Mouse (Mus musculus) CD4-positive, CD25-positive, alpha-beta regulatory T cell, adult 4 months (primary cell): ENCODE results near the gene AC129217.1. TPM values are rescaled to one million over a fixed set of nuclear protein-coding genes. Genes with fewer than 3 reads are reported as not detected.
"Not testable (repeated sequence)": the region's sequence is repeated elsewhere in the genome, so short reads cannot be mapped to it uniquely, and the experiment has no call there.

ENCODE experiments used
- ATAC-seq: one replicate; pipeline ENCODE4 v1.8.0; 2017
- polyA plus RNA-seq, 2 experiments: library from polyadenylated mRNA; unstranded; fragments of 100-300 nt; shearing (Covaris generic); gene quantifications; one replicate each; pipeline ENCODE4 v1.2.1; 2017

Gene AC129217.1
- polyA plus RNA-seq, 2 experiments from 2014 or later = not detected

DNA sequence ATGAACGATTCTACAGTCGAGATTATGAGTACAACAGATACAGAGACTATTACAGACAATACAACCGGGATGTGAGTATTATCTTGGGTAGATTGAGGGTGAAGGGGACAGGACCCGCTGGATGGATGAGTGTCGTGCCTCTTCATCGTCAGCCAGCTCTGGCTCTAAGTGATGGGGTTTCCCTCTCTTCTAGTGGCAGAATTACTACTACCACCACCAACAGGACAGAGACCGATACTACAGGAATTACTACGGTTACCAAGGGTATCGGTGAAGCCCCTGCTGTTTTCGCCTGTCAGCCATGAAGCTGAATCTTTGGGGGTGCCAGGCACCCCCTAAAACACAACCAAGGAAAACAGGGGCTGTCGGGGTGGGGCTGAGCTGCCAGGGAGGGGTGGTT lies 1.7 kb downstream of the AC129217.1 start:
- no peak for ATAC-seq

DNA sequence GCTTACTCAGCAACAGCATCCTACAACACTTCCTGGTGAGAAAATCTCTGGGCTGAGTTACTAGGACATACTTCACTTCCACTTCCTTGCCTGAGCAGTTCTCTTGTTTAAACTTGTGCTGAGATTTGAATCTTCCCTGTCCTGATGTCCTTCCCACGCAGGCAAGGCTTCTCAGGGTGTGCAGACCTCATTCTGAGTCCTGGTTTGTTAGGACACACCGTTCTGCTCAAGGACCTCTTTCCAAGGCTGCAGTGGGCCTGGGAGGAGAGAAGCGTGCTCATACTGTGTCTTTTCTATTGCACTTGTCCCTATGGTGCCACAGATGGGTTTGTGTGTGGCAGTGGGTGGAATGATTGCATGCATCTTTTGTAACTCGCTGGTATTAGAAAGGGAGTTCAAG lies 3.4 kb downstream of the AC129217.1 start:
- ATAC-seq = no peak

DNA sequence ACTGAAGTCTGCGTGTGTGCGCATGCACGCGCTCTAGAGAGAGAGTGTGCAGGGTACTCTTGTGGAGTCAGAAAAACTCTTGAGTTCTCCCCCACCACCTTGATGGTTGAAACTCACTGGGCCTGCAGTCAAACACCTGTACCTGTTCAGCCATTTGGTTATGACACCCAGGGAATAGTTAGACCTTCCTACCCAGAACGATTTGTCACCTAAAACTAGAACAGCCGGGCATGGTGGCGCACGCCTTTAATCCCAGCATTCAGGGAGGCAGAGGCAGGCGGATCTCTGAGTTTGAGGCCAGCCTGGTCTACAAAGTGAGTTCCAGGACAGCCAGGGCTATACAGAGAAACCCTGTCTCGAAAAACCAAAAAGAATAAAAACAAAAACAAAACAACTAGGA lies 6.8 kb downstream of the AC129217.1 start:
- ATAC-seq = not testable (repeated sequence)

DNA sequence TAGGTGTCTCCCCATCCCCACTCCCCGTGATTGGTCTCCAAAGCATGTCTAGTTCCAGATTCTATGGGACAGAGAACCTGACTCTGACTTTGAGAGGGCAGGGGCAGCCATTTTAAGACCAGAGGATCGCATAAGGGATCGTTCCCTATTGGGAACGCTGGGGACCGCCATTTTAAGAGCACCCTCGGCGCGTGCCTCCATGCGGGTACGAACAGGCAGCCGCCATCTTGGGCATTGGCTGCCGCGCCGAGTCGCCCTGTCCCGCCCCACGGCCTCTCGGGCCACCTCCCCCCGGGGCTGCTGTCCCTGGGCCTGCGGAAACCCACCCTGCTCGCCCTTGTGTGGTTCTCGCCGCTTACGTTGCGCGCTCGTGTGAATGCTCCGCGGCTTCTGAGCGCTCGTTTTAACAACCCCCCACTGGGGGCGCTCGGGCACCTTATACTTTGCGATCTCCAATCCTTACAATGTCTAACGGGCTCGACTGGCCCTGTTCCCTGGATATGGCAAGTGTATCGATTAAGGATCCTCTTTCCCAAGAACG lies 7.7 kb downstream of the AC129217.1 start, which contains the start of gene Bscl2:
Gene Bscl2, plus strand, starts transcription at position 217 of the 541 bp plus-strand sequence.
- ATAC-seq = peak; percentile 79

DNA sequence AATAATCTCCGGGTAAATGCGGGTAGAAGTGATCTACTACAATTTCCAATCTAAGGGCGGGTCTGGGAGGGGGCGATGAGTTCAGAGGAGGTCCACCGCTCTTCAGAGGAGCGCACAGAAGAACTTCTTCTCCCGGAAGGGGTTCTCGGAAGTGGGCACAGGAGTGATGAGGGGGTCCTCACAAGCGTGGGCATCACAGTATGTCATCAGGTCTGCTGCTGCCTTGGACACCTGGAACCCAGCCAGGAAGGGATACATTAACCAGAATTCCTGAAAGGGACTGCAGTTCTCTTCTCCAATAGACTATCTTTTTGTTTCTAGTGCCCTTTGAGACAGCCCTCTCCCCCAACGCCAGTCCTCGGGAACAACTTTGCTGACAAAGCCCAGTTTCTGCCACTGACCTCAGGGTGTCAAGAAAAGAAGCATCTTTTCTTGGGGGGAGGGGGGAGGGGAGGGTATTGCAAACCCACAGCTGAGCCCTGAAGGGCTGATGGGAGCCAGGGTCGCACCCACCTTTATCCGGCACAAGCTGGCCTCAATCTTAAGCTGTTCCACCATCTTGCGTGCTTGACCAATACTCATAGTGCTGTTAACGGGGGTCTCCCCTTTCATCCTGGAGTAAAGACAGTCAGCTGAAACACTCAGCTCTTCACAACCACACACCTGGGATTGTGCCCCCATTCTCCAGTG lies 8.6 kb downstream of the AC129217.1 start:
- ATAC-seq = peak; percentile 14

DNA sequence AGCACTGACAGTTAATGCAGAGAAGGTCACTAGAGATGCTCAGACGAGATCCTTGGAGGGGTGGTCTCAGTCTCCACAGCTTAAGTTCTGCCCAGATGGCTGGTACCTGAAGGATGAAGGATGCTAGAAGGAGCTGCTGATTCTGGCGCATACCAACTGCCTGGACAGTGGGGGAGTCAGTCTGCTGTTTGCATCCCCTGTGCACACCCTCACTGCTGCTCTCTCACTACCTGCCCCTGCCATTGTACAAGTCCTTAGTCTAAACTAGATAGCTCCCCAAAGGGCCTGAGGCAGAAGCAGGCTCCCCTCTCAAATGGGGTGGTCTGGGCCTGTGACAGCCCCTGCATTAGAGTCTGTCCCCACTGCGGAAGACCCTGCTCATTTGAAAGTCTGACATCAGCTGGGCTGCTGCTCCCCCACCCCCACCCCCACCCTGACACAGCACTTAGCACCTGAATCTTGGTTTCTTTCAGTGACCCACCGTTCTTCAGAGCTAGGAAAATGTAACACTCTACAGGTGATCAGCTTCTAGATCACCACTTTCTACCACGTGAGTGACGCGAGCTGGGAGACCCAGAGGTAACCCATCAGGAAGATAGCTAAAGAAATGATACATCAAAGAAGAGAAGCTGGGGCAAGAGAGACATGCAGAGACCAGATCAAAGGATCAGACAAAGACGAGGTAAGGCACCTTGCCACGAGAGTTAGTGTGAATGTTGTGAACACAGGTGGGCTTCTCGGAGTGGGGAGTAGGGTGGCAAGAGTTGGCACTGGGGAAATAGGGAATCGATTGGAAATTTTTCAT lies 9.7 kb downstream of the AC129217.1 start, which contains the start of gene Gng3:
Gene Gng3, minus strand, starts transcription at position 92 of the 805 bp plus-strand sequence.
- no peak for ATAC-seq

DNA sequence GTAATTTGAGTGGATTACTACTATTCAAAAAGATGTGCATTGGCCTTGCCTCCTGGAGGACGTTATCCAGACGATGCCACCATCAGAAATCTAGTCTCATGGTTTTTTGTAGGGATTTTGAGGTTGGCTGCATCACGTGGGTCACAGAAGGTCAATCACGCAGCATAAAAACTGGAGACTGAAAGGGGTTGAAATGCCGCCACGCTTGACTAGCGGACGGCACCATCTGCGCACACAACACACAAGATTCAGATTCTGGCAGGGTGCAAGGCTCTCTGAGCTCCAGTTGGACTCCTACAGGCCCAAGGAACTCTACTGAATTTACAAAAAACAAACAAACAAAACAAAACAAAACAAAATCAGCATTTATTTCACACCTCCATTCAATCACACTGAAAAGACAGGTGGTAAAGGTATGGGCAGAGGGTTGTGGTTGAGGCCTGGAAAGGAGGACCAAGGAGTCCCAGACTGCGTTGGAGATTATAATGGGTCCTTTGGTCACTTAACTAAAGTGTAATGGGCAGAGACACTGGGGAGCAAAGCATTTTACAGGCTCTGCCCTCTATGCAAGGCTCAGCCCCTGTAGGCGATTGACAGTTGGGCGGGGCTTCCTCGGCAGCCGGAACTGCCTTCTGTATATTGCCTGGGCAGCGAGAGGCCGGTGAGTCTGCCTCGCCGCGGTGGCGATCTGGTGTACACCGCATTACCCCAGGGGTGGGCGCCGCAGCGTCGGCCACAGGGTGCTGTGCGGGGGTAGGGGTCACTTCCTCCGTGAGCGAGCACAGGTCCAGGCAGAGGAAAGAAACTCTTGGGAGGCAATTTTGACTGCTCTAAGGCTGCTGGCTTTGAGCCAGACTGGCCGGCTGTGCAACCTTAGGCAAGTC lies 10.6 kb downstream of the AC129217.1 start:
- ATAC-seq = peak; percentile 17

DNA sequence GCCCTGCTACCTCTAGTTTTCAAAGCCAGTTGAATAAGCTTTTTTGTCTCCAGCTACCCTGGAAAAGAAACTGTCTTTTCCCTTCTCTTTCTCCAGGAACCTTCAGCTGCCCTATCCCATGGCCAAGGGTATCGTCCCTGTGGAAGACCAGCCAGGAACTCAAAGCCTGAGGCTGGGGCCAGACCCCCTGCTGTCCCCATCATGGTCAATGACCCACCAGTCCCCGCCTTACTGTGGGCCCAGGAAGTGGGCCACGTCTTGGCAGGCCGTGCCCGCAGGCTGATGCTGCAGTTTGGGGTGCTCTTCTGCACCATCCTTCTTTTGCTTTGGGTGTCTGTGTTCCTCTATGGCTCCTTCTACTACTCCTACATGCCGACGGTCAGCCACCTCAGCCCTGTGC lies 11.4 kb downstream of the AC129217.1 start:
- no peak for ATAC-seq

DNA sequence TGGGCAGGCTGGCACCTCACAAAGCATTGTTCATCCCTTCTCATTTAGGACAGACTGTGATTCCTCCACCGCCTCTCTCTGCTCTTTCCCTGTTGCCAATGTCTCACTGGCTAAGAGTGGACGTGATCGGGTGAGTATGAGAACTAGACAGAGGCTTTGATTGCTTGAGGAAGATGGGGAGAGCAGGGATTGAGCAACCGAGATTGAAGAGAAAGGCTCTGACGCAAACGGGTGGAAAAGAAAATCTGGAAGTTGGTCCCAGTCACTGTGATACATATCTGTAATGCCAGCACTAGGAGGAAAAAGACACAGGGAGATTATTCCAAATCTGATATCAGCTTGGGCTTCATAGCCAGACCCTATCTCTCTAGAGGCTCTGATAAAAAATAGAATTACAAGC lies 13.4 kb downstream of the AC129217.1 start:
- no peak for ATAC-seq

DNA sequence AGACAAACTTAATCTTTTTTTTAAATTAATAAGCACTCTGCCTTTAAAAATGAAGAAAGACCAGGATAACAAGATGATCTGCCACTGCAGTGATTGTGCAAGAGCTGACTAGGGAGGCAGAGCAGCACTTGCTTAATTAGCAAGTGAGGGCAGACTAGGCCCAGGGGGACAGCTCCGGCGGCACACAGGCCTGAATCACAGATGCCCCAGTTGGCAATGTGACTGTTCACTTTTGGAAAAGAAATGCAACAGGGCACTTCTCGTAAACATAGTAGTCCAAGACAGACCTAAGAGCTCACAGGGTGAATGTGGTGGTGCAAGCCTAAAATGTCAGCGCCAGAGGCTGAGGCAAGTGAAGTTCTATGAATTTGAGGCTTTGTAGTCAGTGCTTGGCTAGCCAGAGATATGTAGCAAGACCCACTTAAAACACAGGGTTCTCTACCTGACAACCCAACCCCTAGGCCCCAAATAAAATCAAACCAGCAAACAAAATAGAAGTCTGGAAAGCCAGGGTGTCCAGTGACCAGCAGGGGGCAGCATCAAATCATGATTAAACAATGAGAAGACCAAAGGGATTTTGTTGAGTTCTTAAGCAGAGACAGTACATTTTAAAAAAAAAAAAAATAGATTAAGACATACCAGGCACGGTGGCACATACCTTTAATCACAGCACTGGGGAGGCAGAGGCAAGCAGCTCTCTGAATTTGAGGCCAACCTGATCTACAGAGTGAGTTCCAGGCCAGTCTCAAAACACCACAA lies 15.0 kb downstream of the AC129217.1 start:
- ATAC-seq = peak; percentile 49

DNA sequence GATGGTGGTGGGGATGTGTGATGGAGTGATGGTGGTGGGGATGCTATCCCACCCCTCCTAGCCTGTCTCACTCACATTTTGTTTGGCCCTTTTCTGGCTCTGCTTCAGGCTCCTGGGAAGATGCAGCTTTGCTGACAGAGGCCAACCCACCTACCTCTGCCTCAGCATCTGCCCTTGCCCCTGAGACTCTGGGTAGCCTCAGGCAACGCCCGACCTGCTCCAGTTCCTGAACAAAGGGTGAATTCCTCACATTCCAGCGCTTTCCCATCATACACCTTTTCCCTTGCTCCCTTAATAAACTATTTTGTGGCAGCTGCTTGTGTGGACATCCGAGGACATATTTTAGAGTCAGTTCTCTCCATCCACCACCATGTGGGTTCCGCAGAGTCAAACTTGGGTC lies 18.8 kb downstream of the AC129217.1 start:
- ATAC-seq = no peak

DNA sequence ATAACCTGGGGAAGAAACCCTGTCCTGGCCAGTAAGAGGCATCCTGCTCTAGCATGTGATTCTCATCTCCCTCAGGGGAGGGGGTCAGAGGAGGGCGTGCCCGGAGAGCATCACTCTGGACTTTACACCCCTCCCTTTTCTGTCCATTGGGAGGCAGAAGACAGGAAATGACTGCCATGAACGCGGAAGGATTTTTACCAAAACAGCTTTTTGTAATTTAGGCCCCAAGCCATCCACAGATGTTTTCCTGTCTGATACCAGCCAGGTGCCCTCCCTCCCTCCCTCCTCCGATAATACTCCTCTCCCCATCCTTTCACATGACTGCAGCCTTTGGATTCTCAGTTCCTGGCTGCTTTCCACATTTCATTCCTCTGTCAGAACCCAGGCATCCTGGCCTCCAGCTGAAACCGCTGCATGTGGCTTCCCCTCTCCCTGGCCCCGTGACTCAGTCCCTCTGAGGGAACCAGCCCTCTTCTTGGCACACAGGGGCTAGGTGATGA lies 20.9 kb downstream of the AC129217.1 start, which contains the start of gene Lrrn4cl:
Gene Lrrn4cl, plus strand, starts transcription at position 367 of the 500 bp plus-strand sequence.
- ATAC-seq = no peak

DNA sequence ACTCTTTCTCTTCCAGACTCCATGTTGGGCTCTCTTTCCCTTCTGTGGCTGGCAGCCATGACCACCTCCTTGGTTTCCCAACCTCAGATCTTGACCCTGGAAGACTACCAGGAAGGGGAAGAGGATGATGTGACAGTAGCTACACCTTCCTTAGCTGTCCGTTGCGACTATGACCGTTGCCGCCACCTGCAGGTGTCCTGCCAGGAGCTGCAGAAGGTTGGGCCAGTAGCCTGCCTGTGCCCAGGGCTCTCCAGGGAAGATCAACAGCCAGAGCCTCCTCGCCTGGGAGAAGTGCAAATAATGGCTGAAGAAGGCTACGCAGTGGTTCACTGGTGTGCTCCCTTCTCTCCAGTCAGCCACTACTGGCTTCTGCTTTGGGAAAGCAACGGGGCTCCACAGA lies 22.1 kb downstream of the AC129217.1 start:
- ATAC-seq = no peak

DNA sequence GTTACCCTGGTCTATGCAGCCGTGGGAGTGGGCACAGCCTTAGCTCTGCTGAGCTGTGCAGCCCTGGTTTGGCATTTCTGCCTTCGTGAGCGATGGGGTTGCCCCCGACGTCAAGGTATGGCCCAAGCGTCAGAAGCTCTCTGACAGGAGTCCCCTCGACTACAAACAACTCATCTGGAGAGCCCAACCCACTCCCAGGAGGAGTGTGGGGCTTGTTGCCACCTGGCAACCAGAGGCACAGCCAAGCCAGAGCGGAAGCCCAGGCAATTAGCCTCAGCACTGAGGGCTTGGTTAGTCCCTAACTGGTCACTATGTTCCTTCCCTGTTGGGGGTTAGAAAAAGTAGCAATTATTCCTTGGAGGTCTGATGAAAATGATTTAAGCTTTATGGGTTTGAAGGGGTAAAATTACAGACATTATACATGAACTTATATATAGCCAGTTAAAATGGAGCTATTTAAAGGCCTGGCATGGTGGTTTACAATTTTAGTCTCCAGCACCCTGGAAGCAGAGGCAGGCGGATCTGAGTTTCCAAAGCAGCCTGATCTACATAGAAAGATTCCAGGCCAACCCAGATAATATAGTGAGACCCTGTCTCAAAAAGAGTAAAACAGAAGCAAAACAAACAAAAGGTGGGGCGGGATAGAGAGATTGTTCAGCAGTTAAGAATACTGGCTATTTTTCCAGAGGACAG lies 22.8 kb downstream of the AC129217.1 start:
- no peak for ATAC-seq

DNA sequence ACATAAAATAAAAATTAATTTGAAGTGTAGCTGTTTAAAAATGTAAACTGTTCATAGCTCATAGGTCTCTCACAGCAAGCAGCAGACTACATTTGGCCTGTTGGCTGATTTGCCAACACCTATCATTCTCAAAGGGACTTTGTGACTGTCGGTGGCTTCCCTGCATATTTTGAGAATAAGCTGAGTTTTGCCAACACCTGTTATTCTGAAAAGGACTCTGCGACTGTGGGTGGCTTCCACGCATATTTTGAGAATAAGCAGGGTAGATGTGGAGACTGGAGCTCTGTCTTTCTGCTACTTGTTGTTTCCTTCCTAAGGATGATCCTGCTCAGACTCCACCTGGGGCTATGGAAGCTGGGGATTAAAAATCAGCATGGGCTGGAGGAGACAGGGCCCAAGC lies 23.5 kb downstream of the AC129217.1 start:
- no peak for ATAC-seq

DNA sequence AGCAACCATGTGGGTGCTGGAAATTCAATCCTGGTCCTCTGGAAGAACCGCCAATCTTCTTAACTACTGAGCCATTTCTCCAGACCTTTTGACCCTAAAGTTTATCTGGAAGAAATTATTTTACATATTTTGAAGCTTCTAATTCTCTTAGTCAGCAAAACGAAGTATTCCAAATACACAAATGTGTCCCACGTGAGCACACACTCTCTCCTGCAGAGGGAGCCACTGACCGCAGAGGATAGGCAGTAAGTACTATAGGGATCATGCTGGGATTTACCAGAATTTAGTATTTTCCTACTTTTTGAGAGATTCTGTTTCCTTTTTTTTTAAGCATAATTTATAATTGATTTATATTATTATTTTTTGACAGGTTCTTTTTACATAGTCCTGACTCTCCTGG lies 28.1 kb downstream of the AC129217.1 start:
- ATAC-seq = no peak

DNA sequence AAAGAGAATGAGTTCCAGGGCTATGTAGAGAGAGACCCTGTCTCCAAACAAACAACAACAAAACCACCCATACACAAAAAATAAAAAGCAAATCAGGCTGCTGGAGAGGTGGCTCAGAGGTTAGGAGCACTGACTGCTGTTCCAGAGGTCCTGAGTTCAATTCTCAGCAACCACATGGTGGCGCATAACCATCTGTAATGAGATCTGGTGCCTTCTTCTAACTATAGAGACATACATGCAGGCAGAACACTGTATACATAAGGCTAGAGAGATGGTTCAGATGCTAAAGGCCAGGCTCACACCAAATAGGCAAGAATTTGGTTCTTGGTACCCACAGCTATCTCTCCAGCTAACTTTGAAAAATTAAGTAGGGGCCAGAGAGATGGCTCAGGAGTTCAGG lies 29.4 kb downstream of the AC129217.1 start:
- ATAC-seq = no peak

DNA sequence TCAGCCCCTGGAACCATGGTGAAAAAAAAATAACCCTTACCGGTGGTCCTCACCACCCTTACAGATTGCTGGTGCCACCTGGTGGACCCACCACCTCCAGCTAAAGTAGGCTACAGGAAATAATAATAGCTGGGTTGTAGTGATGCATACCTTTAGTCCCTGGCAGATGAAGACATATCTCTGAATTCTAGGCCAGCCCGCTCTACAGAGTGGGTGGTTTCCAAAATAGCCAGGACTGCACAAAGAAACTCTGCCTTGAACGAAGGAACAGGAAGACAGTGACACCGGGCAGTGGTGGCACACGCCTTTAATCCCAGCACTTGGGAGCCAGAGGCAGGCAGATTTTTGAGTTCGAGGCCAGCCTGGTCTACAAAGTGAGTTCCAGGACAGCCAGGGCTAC lies 34.7 kb downstream of the AC129217.1 start:
- no peak for ATAC-seq

DNA sequence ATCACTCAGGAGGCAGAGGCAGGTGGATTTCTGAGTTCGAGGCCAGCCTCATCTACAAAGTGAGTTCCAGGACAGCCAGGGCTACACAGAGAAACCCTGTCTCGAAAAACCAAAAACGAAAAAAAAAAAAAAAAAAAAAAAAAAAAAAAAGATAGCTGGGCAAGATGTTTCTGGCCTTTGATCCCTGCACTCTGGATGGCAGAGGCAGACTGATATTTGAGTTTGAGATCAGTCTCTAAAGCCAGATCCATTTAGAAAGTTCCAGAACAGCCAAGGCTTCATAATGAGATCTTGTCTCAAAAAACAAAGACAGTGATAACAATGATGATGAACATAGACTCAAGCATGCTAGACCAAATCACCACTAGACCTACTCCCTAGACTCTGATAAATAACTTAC lies 40.8 kb downstream of the AC129217.1 start:
- not testable (repeated sequence) for ATAC-seq

DNA sequence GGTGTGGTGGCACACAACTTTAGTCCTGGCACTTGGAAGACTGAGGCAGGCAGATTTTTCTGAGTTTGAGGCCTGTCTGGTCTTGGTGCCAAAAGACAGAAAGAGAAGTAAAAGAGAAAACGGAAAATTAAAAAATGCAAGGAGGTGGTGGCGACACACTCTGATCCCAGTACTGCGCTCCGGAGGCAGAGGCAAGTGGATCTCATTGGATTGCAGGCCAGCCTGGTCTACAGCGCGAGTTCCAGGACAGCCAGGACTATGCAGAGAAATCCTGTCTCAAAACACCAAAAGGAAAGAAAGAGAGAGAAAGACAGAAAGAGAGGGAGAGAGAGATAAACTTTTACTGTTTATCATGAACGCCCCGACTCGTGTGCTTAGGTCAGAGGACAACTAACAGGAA lies 41.3 kb downstream of the AC129217.1 start:
- ATAC-seq = peak; percentile 14
